Mouse (Mus musculus) midbrain, postnatal 0 days (tissue): ENCODE measurements around the gene Rab11fip5. TPM values are rescaled to one million over a fixed set of nuclear protein-coding genes. Genes with fewer than 3 reads are reported as not detected.

Source experiments
- ATAC-seq: fragments of 200-750 bp; cut with Nextera tagmentation; 2 replicates; pipeline ENCODE4 v1.8.0; 2017; ENCODE audit warnings: moderate number of reproducible peaks, mild to moderate bottlenecking, moderate TSS enrichment, moderate library complexity; ENCODE audit not compliant: low FRiP score
- DNase-seq: peaks from one replicate; pipeline ENCODE4 v3.0.0-alpha.2; 2015; ENCODE audit warnings: low spot score
- H3K27ac ChIP-seq: fragments of 300-500 bp; sonication (generic); 2 replicates; pipeline ENCODE4 v1.5.1; 2014; ENCODE audit warnings: low read depth, mild to moderate bottlenecking, low read length, mixed read lengths
- H3K27me3 ChIP-seq: fragments of 300-500 bp; sonication (generic); 2 replicates; pipeline ENCODE4 v1.6.1; 2014; ENCODE audit warnings: low read length, control low read depth, mixed read lengths; ENCODE audit not compliant: insufficient read depth
- H3K36me3 ChIP-seq: fragments of 300-500 bp; sonication (generic); 2 replicates; pipeline ENCODE4 v1.6.1; 2014; ENCODE audit warnings: low read length, control low read depth, mixed read lengths; ENCODE audit not compliant: insufficient read depth
- H3K4me1 ChIP-seq: fragments of 300-500 bp; sonication (generic); 2 replicates; pipeline ENCODE4 v1.6.1; 2014; ENCODE audit warnings: mild to moderate bottlenecking, control low read depth, antibody characterized with exemption, low read length, mixed read lengths; ENCODE audit not compliant: insufficient read depth
- H3K4me2 ChIP-seq: fragments of 300-500 bp; sonication (generic); 2 replicates; pipeline ENCODE4 v1.6.1; 2014; ENCODE audit warnings: low read depth, mild to moderate bottlenecking, low read length, mixed read lengths; ENCODE audit not compliant: poor library complexity, severe bottlenecking
- H3K4me3 ChIP-seq: fragments of 300-500 bp; sonication (generic); 2 replicates; pipeline ENCODE4 v1.5.1; 2014; ENCODE audit warnings: low read depth, mild to moderate bottlenecking, low read length, moderate library complexity
- H3K9ac ChIP-seq: fragments of 300-500 bp; sonication (generic); replicated peaks from 2 replicates; pipeline ENCODE4 v1.6.1; 2014; ENCODE audit warnings: mild to moderate bottlenecking, low read length, moderate library complexity, mixed read lengths; ENCODE audit not compliant: poor library complexity, severe bottlenecking
- H3K9me3 ChIP-seq: fragments of 300-500 bp; sonication (generic); 2 replicates; pipeline ENCODE4 v1.6.1; 2016; ENCODE audit warnings: low read length, control low read depth
- CTCF ChIP-seq: IDR thresholded peaks from 2 replicates; pipeline ENCODE4 v1.5.1; 2016; ENCODE audit warnings: antibody characterized with exemption, mild to moderate bottlenecking
- WGBS: fragments of 180-500 bp; shearing (Covaris S2); extraction: QIAGEN DNeasy Blood & Tissue Kit; methylation state at CpG from one replicate; pipeline ENCODE4 v1.1.7; 2014; 5-methylcytosine and 5-hydroxymethylcytosine counted together
- polyA plus RNA-seq: library from polyadenylated mRNA; unstranded; fragments of >200 nt; fragmentation: Nextera tagmentation; extraction: Ambion mirVana; gene quantifications from 2 replicates; pipeline ENCODE4 v1.2.1, GENCODE M21; 2015
- total RNA-seq: library from RNA; depleted of rRNA; stranded (reverse); fragments of >200 nt; gene quantifications from 2 replicates; pipeline ENCODE4 v1.2.3, GENCODE M21; 2014; rRNA removed

Gene Rab11fip5
- total RNA-seq (52.9 and 65.5 TPM in 2 replicates), polyA plus RNA-seq (24.3 and 27.2 TPM in 2 replicates)

DNA sequence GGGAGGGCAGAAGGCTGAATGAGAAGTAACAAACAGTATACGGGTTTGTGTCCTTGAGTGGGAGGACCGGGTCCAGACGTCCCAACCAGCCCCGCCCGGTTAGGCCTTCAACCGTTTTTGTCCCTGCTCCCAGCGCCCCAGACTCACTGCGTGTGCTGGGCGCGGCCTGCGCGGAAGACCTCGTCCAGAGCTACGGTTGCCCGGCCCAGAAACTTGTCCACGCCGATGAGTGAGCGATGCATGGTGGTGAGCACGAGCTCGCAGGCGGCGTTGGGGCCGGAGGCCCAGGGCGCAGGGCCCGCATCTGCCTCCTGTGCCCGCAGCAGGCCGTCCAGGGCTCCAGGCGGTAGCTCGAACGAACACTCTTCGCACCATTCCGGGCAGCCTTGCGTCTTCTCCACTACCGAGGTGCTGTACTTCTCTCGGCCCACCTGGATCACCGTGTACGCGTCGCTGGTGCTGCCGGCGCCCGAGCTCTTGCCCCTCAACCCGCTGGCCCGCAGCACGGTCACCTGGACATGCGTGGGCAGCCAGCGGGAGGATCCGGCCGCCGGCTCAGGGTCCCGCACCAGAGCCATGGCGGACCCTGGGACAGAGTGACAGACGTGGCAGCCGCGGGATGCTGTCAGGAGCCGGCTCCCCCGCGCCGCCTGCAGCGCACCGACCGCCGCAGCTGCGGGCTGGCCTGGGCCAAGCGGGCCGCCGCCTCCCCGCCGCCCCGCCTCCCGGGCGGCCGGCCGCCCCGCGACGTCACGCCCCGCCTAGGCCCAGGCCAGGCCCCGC is at the start of gene Rab11fip5:
Rab11fip5 (minus strand) TSS at position 684 of the 783 bp plus-strand sequence.
- peak within 1 kb of the TSS; percentile 79 for H3K4me3 ChIP-seq
- DNase-seq = peak; percentile 24
- no peaks in the 10 kb centered on the region for H3K9me3 ChIP-seq
- no peaks in the 10 kb centered on the region for H3K27me3 ChIP-seq
- peak within 1 kb of the TSS; percentile 56 for H3K4me2 ChIP-seq
- H3K36me3 ChIP-seq = no peaks in the 10 kb centered on the region
- peak within 1 kb of the TSS; percentile 88 for H3K9ac ChIP-seq
- peak; percentile 36 for ATAC-seq
- WGBS = under 1% methylated on average over 75 of the region's 80 CpGs
- TF ChIP-seq CTCF = no peak
- peak within 1 kb of the TSS; percentile 80 for H3K27ac ChIP-seq
- peaks cover 15% of the 10 kb centered on the region for H3K4me1 ChIP-seq

- Histone ChIP-seq H3K36me3 (no peaks in the 10 kb centered on the region), H3K9ac (no peak within 1 kb of the TSS), H3K9me3 (no peaks in the 10 kb centered on the region), H3K4me1 (no peaks in the 10 kb centered on the region), H3K4me2 (no peak within 1 kb of the TSS), H3K27ac (no peak within 1 kb of the TSS), H3K4me3 (no peak within 1 kb of the TSS), H3K27me3 (peaks cover 7% of the 10 kb centered on the region; the same call in 1 of the 2 replicates)
- TF ChIP-seq CTCF = no peak
- no peak for DNase-seq
- WGBS = 16% methylated on average over 28 of the region's 28 CpGs
- ATAC-seq = no peak
Observed at GRCm38 (mm10) chr6:85423836-85424379, 49.5 kb upstream of the Rab11fip5 start, which contains the start of gene Noto. Gene Noto, plus strand, starts transcription at chr6:85423886.

- WGBS = 90% methylated on average over 2 of the region's 2 CpGs
- H3K9me3 ChIP-seq = no peaks in the 10 kb centered on the region
- no peak overlapping the region for H3K27ac ChIP-seq
- peaks cover 7% of the 10 kb centered on the region; the same call in 1 of the 2 replicates for H3K27me3 ChIP-seq
- DNase-seq = no peak
- ATAC-seq = no peak
- H3K36me3 ChIP-seq = no peaks in the 10 kb centered on the region
- no peak overlapping the region for H3K4me2 ChIP-seq
- H3K4me3 ChIP-seq = no peak overlapping the region
- H3K9ac ChIP-seq = no peak overlapping the region
- TF ChIP-seq CTCF = no peak
- H3K4me1 ChIP-seq = no peaks in the 10 kb centered on the region
Observed at GRCm38 (mm10) chr6:85419150-85419549, 44.7 kb upstream of the Rab11fip5 start.

GRCm38 (mm10) chr6:85415829-85416228 is 41.4 kb upstream of the Rab11fip5 start:
- WGBS = 59% methylated on average over 3 of the region's 3 CpGs
- Histone ChIP-seq H3K27me3 (no peaks in the 10 kb centered on the region), H3K4me1 (no peaks in the 10 kb centered on the region), H3K9ac (no peak overlapping the region), H3K4me3 (no peak overlapping the region), H3K4me2 (no peak overlapping the region), H3K9me3 (no peaks in the 10 kb centered on the region), H3K27ac (no peak overlapping the region), H3K36me3 (no peaks in the 10 kb centered on the region)
- no peak for TF ChIP-seq CTCF
- ATAC-seq = no peak
- no peak for DNase-seq

DNA sequence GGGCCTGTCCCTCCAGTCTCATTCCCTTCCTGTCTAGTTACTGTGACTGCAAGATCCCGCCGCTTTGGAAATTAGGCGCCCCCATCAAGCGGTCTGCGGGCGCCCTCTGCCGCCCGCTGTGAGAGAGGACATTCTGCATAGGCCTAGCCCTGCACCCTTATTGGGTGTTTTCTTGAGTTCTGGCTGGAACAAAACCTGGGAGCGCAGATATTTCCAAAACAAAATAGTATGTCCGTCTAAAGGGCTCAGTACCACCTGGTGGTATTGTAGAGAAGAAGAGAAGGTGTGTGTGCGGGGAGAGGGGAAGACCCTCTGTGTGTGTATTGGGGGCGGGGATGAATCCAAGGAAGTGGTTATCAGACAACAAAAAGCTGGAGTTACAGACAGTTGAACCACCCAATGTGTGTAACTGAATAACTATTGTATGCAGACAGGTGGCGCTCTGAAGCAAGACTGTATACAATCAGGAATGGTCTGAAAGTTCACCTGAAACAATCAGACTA is 36.4 kb upstream of the Rab11fip5 start:
- TF ChIP-seq CTCF = peak; percentile 83
- H3K9ac ChIP-seq = no peak overlapping the region
- peak; percentile 82; the same call in 1 of the 2 replicates for ATAC-seq
- no peak overlapping the region for H3K4me3 ChIP-seq
- peaks cover 25% of the 10 kb centered on the region for H3K27me3 ChIP-seq
- H3K36me3 ChIP-seq = no peaks in the 10 kb centered on the region
- H3K4me1 ChIP-seq = peaks cover 6% of the 10 kb centered on the region; the same call in 1 of the 2 replicates
- peak; percentile 88 for DNase-seq
- H3K9me3 ChIP-seq = no peaks in the 10 kb centered on the region
- no peak overlapping the region for H3K4me2 ChIP-seq
- WGBS = 12% methylated on average over 13 of the region's 13 CpGs
- H3K27ac ChIP-seq = no peak overlapping the region

DNA sequence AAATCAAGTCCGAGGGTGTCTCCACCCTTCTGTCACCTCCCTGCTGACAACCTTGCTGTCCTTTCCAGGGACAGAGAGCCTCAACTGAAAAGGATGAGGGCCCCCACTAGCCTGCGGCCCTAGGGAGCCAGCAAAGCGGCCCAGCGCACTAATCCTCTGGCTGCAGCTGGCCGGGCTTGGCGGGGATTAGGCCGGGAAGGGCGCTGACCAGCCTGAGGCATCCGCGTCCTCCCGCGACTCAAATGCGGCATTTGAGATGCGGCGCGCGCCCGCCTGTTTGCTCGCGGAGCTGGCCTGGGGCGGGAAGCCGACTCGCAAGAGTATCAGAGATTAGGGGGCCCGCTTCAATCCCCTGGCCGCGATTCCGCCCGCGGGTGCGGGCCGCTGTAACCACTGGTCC is 34.6 kb upstream of the Rab11fip5 start:
- DNase-seq (peak; percentile 24), ATAC-seq (no peak)
- H3K27me3 ChIP-seq = peaks cover 25% of the 10 kb centered on the region

More for the DNA sequence above, 34.6 kb upstream of the Rab11fip5 start:
- H3K4me1 ChIP-seq = peaks cover 6% of the 10 kb centered on the region; the same call in 1 of the 2 replicates
- no peak for TF ChIP-seq CTCF
- no peak overlapping the region for H3K27ac ChIP-seq
- no peaks in the 10 kb centered on the region for H3K9me3 ChIP-seq
- 3% methylated on average over 31 of the region's 31 CpGs for WGBS
- H3K9ac ChIP-seq = peak overlapping the region; percentile 54; the same call in 1 of the 2 replicates
- H3K4me2 ChIP-seq = peak overlapping the region; percentile 55
- peak overlapping the region; percentile 31 for H3K4me3 ChIP-seq
- no peaks in the 10 kb centered on the region for H3K36me3 ChIP-seq
